In genomic region chr11:88993625-88994024, GRCm38 (mm10) we compare ENCODE assay signal across 9 mouse cellular contexts. TPM values are rescaled to one million over a fixed set of nuclear protein-coding genes. Genes with fewer than 3 reads are reported as not detected.
A peak's percentile ranks its signal among the peaks of the same experiment; 100 is the strongest.
DNase-seq lines count a peak whose midpoint lies in the region; ATAC-seq and TF ChIP-seq lines count a peak whose summit lies in the region.
"Had no signal": no experiment of that assay in that cellular context is flagged by ENCODE, and none has a peak within 500 bp of the region (broad histone marks: within the 10 kb centered on the region; RNA-seq: fewer than 3 reads in every experiment).

No protein-coding gene starts in this region.

- no peak overlapping the region for H3K9ac ChIP-seq in midbrain, embryonic 14.5 days (replicated peaks; ENCODE audit: low read length)
- no peak overlapping the region for H3K9ac ChIP-seq in midbrain, embryonic 11.5 days (ENCODE audit: low read length)
- H3K9ac ChIP-seq: limb, embryonic 15.5 days had no signal

- ATAC-seq in midbrain, embryonic 14.5 days (ENCODE audit: low FRiP score, low TSS enrichment) = no peak
- no peak for ATAC-seq in midbrain, embryonic 11.5 days (ENCODE audit: low FRiP score)
- peak; percentile 66 for ATAC-seq in erythroid progenitor cell, adult 5-6 weeks (replicated peaks; ENCODE audit: low FRiP score, poor library complexity, severe bottlenecking)

- 16% methylated on average over 5 of the region's 5 CpGs for WGBS in midbrain, embryonic 14.5 days
- 15% methylated on average over 5 of the region's 5 CpGs for WGBS in midbrain, embryonic 11.5 days
- 21% methylated on average over 5 of the region's 5 CpGs for WGBS in small intestine, adult 2 months

- no peak for TF ChIP-seq POLR2A in small intestine, adult 2 months (IDR thresholded peaks at IDR 0.05; ENCODE audit: low read depth, low read length)

- no peak overlapping the region for H3K4me3 ChIP-seq in midbrain, embryonic 14.5 days (replicated peaks; ENCODE audit: low read depth, low read length)
- H3K4me3 ChIP-seq in midbrain, embryonic 11.5 days (ENCODE audit: low read depth, low read length) = no peak overlapping the region
- H3K4me3 ChIP-seq in small intestine, adult 2 months (ENCODE audit: low read depth, low read length) = no peak overlapping the region
- H3K4me3 ChIP-seq: limb, embryonic 15.5 days had no signal

- TF ChIP-seq CTCF in small intestine, adult 2 months (IDR thresholded peaks at IDR 0.05; ENCODE audit: extremely low read depth, insufficient read length, insufficient replicate concordance, low read depth, low read length) = peak; percentile 62; the same call in 1 of the 2 replicates

- peaks cover 14% of the 10 kb centered on the region for H3K36me3 ChIP-seq in midbrain, embryonic 14.5 days (ENCODE audit: control insufficient read depth, insufficient read depth, low read length)
- H3K36me3 ChIP-seq in midbrain, embryonic 11.5 days (ENCODE audit: control insufficient read depth, insufficient read depth, low read length) = 0 out of 2 replicates have a peak, but pooled peaks cover 4% of the 10 kb centered on the region
- H3K36me3 ChIP-seq in small intestine, adult 2 months (ENCODE audit: control insufficient read depth, insufficient read depth, low read length) = peaks cover 5% of the 10 kb centered on the region

- H3K27ac ChIP-seq in midbrain, embryonic 14.5 days (replicated peaks; ENCODE audit: low read depth, low read length) = no peak overlapping the region
- no peak overlapping the region for H3K27ac ChIP-seq in midbrain, embryonic 11.5 days (ENCODE audit: low read depth, low read length)
- H3K27ac ChIP-seq in small intestine, adult 2 months (ENCODE audit: insufficient read depth, low read depth, low read length) = no peak overlapping the region
- H3K27ac ChIP-seq: limb, embryonic 15.5 days had no signal

- peak; percentile 44 for DNase-seq in midbrain, embryonic 14.5 days
- DNase-seq in midbrain, embryonic 11.5 days (ENCODE audit: low spot score, missing footprints) = no peak
- DNase-seq in ZHBTc4 (ENCODE audit: low read depth, low spot score) = peak; percentile 98
- DNase-seq in kidney, adult 18-20 months = peak; percentile 78
- peak; percentile 79 to 84 for DNase-seq in lung, adult 18-20 months
- no peak for DNase-seq in ovary, postnatal 10 days (ENCODE audit: low spot score)

- H3K4me2 ChIP-seq in midbrain, embryonic 14.5 days (ENCODE audit: low read length) = no peak overlapping the region
- no peak overlapping the region for H3K4me2 ChIP-seq in midbrain, embryonic 11.5 days
- H3K4me2 ChIP-seq: limb, embryonic 15.5 days had no signal

- H3K4me1 ChIP-seq in midbrain, embryonic 14.5 days (ENCODE audit: control insufficient read depth, insufficient read depth, low read length) = no peaks in the 10 kb centered on the region
- no peaks in the 10 kb centered on the region for H3K4me1 ChIP-seq in midbrain, embryonic 11.5 days (ENCODE audit: control insufficient read depth, insufficient read depth, low read length)
- peaks cover 6% of the 10 kb centered on the region for H3K4me1 ChIP-seq in small intestine, adult 2 months (ENCODE audit: control insufficient read depth, insufficient read depth, insufficient read length, low read length)
- H3K4me1 ChIP-seq: limb, embryonic 15.5 days had no signal

- no peaks in the 10 kb centered on the region for H3K9me3 ChIP-seq in midbrain, embryonic 14.5 days (ENCODE audit: control insufficient read depth, low read length)
- no peaks in the 10 kb centered on the region for H3K9me3 ChIP-seq in midbrain, embryonic 11.5 days (ENCODE audit: control insufficient read depth, low read length)
- H3K9me3 ChIP-seq: limb, embryonic 15.5 days had no signal

- H3K27me3 ChIP-seq in midbrain, embryonic 14.5 days (ENCODE audit: control insufficient read depth, insufficient read depth, low read length) = no peaks in the 10 kb centered on the region
- no peaks in the 10 kb centered on the region for H3K27me3 ChIP-seq in midbrain, embryonic 11.5 days (ENCODE audit: control insufficient read depth, insufficient read depth, low read length)
- H3K27me3 ChIP-seq in small intestine, adult 2 months (ENCODE audit: control insufficient read depth, insufficient read depth, low read length) = no peaks in the 10 kb centered on the region

RNA-seq across cellular contexts. Expression of gene Trim25, which starts 5.6 kb away (rescaled TPM):
- polyA plus RNA-seq in midbrain, embryonic 14.5 days (2014; fragmentation: Nextera tagmentation; extraction: Ambion mirVana) = 2.0 and 3.9 TPM in 2 replicates
- polyA plus RNA-seq in midbrain, embryonic 11.5 days (2014; fragmentation: Nextera tagmentation; extraction: Ambion mirVana) = 2.9 TPM in 2 replicates
- total RNA-seq in erythroid progenitor cell, adult 5-6 weeks (2015; ENCODE audit: low replicate concordance) = 23.8 and 25.2 TPM in 2 replicates
- total RNA-seq in erythroid progenitor cell, adult 5-6 weeks (2017; ENCODE audit: low replicate concordance) = 28.0 and 32.8 TPM in 2 replicates
- polyA plus RNA-seq in small intestine, adult 2 months (2012; rRNA removed) = 57.2 and 129 TPM in 2 replicates

RNA-seq across cellular contexts. Expression of gene Coil, which starts 23.6 kb away (rescaled TPM):
- polyA plus RNA-seq in midbrain, embryonic 14.5 days (2014; fragmentation: Nextera tagmentation; extraction: Ambion mirVana) = 19.2 and 21.8 TPM in 2 replicates
- 24.2 and 24.5 TPM in 2 replicates for polyA plus RNA-seq in midbrain, embryonic 11.5 days (2014; fragmentation: Nextera tagmentation; extraction: Ambion mirVana)
- total RNA-seq in erythroid progenitor cell, adult 5-6 weeks (2015; ENCODE audit: low replicate concordance) = 1.7 and 2.5 TPM in 2 replicates
- 1.3 and 2.3 TPM in 2 replicates for total RNA-seq in erythroid progenitor cell, adult 5-6 weeks (2017; ENCODE audit: low replicate concordance)
- polyA plus RNA-seq in small intestine, adult 2 months (2012; rRNA removed) = 1.1 and 1.4 TPM in 2 replicates

RNA-seq across cellular contexts. Expression of gene Elobl, which starts 26.9 kb away (rescaled TPM):
- polyA plus RNA-seq in midbrain, embryonic 14.5 days (2014; fragmentation: Nextera tagmentation; extraction: Ambion mirVana) = not detected in 2 replicates
- not detected in 2 replicates for polyA plus RNA-seq in midbrain, embryonic 11.5 days (2014; fragmentation: Nextera tagmentation; extraction: Ambion mirVana)
- total RNA-seq in erythroid progenitor cell, adult 5-6 weeks (2015; ENCODE audit: low replicate concordance) = not detected in 2 replicates
- total RNA-seq in erythroid progenitor cell, adult 5-6 weeks (2017; ENCODE audit: low replicate concordance) = not detected in 2 replicates
- polyA plus RNA-seq in small intestine, adult 2 months (2012; rRNA removed) = 0.37 TPM in 1 of 2 replicates, not detected in the other
- polyA plus RNA-seq: limb, embryonic 15.5 days had no signal

RNA-seq across cellular contexts. Expression of gene Scpep1, which starts 38.4 kb away (rescaled TPM):
- 19.9 and 26.8 TPM in 2 replicates for polyA plus RNA-seq in midbrain, embryonic 14.5 days (2014; fragmentation: Nextera tagmentation; extraction: Ambion mirVana)
- polyA plus RNA-seq in midbrain, embryonic 11.5 days (2014; fragmentation: Nextera tagmentation; extraction: Ambion mirVana) = 74.2 and 76.7 TPM in 2 replicates
- total RNA-seq in erythroid progenitor cell, adult 5-6 weeks (2015; ENCODE audit: low replicate concordance) = 41.9 and 45.8 TPM in 2 replicates
- total RNA-seq in erythroid progenitor cell, adult 5-6 weeks (2017; ENCODE audit: low replicate concordance) = 16.8 and 26.1 TPM in 2 replicates
- polyA plus RNA-seq in small intestine, adult 2 months (2012; rRNA removed) = 4.7 and 31.1 TPM in 2 replicates

Comparison
In these comparisons a context has a peak if more than half of its experiments do, and no peak if none do; other contexts are left out.
1. DNase-seq: peak in midbrain, embryonic 14.5 days (single experiment), ZHBTc4 (single experiment), kidney, adult 18-20 months (single experiment) and lung, adult 18-20 months (2 of 2); none in midbrain, embryonic 11.5 days (single experiment) and ovary, postnatal 10 days (single experiment).
2. RNA of gene Trim25, which starts 5.6 kb away (polyA plus RNA-seq): 57.2 to 129 TPM in small intestine, adult 2 months; 2.0 to 3.9 TPM in midbrain, embryonic 14.5 days and 2.9 TPM in midbrain, embryonic 11.5 days; every median in the first group is over 10 times any median in the second.